Mouse (Mus musculus) heart, embryonic 11.5 days (tissue): ENCODE data around the gene AA986860. TPM values are rescaled to one million over a fixed set of nuclear protein-coding genes. Genes with fewer than 3 reads are reported as not detected.

ENCODE experiments used
- ATAC-seq: fragments of 200-750 bp; cut with Nextera tagmentation; replicated peaks from 2 replicates; pipeline ENCODE4 v1.8.0; 2017; ENCODE audit warnings: moderate library complexity; ENCODE audit not compliant: insufficient number of reproducible peaks, low FRiP score, low TSS enrichment
- H3K27ac ChIP-seq: fragments of 300-500 bp; sonication (generic); 2 replicates; pipeline ENCODE4 v1.5.1; 2014; ENCODE audit warnings: mild to moderate bottlenecking, low read depth, low read length
- H3K27me3 ChIP-seq: fragments of 300-500 bp; sonication (generic); 2 replicates; pipeline ENCODE4 v1.6.1; 2014; ENCODE audit warnings: mild to moderate bottlenecking, low read length, mixed read lengths; ENCODE audit not compliant: control insufficient read depth, insufficient read depth
- H3K36me3 ChIP-seq: fragments of 300-500 bp; sonication (generic); 2 replicates; pipeline ENCODE4 v1.6.1; 2014; ENCODE audit warnings: mild to moderate bottlenecking, low read length, moderate library complexity, mixed read lengths; ENCODE audit not compliant: control insufficient read depth, insufficient read depth
- H3K4me1 ChIP-seq: fragments of 300-500 bp; sonication (generic); 2 replicates; pipeline ENCODE4 v1.6.1; 2014; ENCODE audit warnings: low read length; ENCODE audit not compliant: control insufficient read depth, insufficient read depth
- H3K4me2 ChIP-seq: fragments of 300-500 bp; sonication (generic); 2 replicates; pipeline ENCODE4 v1.6.1; 2014; ENCODE audit warnings: mild to moderate bottlenecking, moderate library complexity
- H3K4me3 ChIP-seq: fragments of 300-500 bp; sonication (generic); 2 replicates; pipeline ENCODE4 v1.5.1; 2014; ENCODE audit warnings: low read depth, low read length
- H3K9ac ChIP-seq: fragments of 300-500 bp; sonication (generic); 2 replicates; pipeline ENCODE4 v1.6.1; 2014; ENCODE audit warnings: mild to moderate bottlenecking, low read depth, low read length, moderate library complexity
- H3K9me3 ChIP-seq: fragments of 300-500 bp; sonication (generic); replicated peaks from 2 replicates; pipeline ENCODE4 v1.6.1; 2016; ENCODE audit warnings: low read length; ENCODE audit not compliant: control insufficient read depth
- WGBS: fragments of 180-500 bp; shearing (Covaris S2); extraction: QIAGEN DNeasy Blood & Tissue Kit; methylation state at CpG from one replicate; pipeline ENCODE4 v1.1.7; 2014; ENCODE audit not compliant: insufficient replicate concordance; 5-methylcytosine and 5-hydroxymethylcytosine counted together
- polyA plus RNA-seq: library from polyadenylated mRNA; unstranded; fragments of >200 nt; fragmentation: Nextera tagmentation; extraction: Ambion mirVana; gene quantifications from 2 replicates; pipeline ENCODE4 v1.2.1, GENCODE M21; 2014

The AA986860 gene
- polyA plus RNA-seq, 1 experiment from 2014 or later, result 1.2 TPM

- Histone ChIP-seq H3K9ac (no peak overlapping the region), H3K4me2 (peak overlapping the region; percentile 52), H3K27me3 (no peaks in the 10 kb centered on the region), H3K4me3 (no peak overlapping the region), H3K4me1 (peaks cover 17% of the 10 kb centered on the region), H3K36me3 (no peaks in the 10 kb centered on the region), H3K9me3 (no peaks in the 10 kb centered on the region), H3K27ac (no peak overlapping the region)
- WGBS, result 67% methylated on average over 3 of the region's 3 CpGs
- no peak for ATAC-seq
These were observed 7.9 kb downstream of the AA986860 start for GRCm38 (mm10) chr1:130739636-130740035.

- H3K4me3 ChIP-seq, result peak overlapping the region; percentile 16
- H3K27me3 ChIP-seq, result no peaks in the 10 kb centered on the region
- peak overlapping the region; percentile 72 for H3K9ac ChIP-seq
- 57% methylated on average over 4 of the region's 4 CpGs for WGBS
- peak overlapping the region; percentile 52 for H3K4me2 ChIP-seq
- peaks cover 17% of the 10 kb centered on the region for H3K4me1 ChIP-seq
- H3K27ac ChIP-seq, result peak overlapping the region; percentile 91
- H3K9me3 ChIP-seq, result no peaks in the 10 kb centered on the region
- no peaks in the 10 kb centered on the region for H3K36me3 ChIP-seq
- ATAC-seq, result no peak
These were observed 8.5 kb downstream of the AA986860 start for GRCm38 (mm10) chr1:130740227-130740648.

- H3K4me3 ChIP-seq, result peak overlapping the region; percentile 16
- peak overlapping the region; percentile 91 for H3K27ac ChIP-seq
- H3K27me3 ChIP-seq, result no peaks in the 10 kb centered on the region
- WGBS, result 33% methylated on average over 15 of the region's 15 CpGs
- ATAC-seq, result peak; percentile 96
- no peaks in the 10 kb centered on the region for H3K36me3 ChIP-seq
- H3K4me1 ChIP-seq, result peaks cover 17% of the 10 kb centered on the region
- peak overlapping the region; percentile 52 for H3K4me2 ChIP-seq
- H3K9ac ChIP-seq, result peak overlapping the region; percentile 72
- H3K9me3 ChIP-seq, result no peaks in the 10 kb centered on the region
These were observed 9.3 kb downstream of the AA986860 start for GRCm38 (mm10) chr1:130740781-130741720.

- Histone ChIP-seq H3K36me3 (no peaks in the 10 kb centered on the region), H3K9me3 (no peaks in the 10 kb centered on the region), H3K4me2 (no peak overlapping the region), H3K27ac (peak overlapping the region; percentile 91), H3K4me1 (peaks cover 16% of the 10 kb centered on the region), H3K9ac (no peak overlapping the region), H3K4me3 (no peak overlapping the region), H3K27me3 (no peaks in the 10 kb centered on the region)
- 80% methylated on average over 7 of the region's 7 CpGs for WGBS
- ATAC-seq, result no peak
These were observed 10.4 kb downstream of the AA986860 start for GRCm38 (mm10) chr1:130742201-130742600.

GRCm38 (mm10) chr1:130743775-130744174 is 12.0 kb downstream of the AA986860 start:
- no peak for ATAC-seq
- no peak overlapping the region for H3K4me2 ChIP-seq
- H3K27ac ChIP-seq, result peak overlapping the region; percentile 29; the same call in 1 of the 2 replicates

GRCm38 (mm10) chr1:130744217-130744616 is 12.4 kb downstream of the AA986860 start:
- Histone ChIP-seq H3K9me3 (no peaks in the 10 kb centered on the region), H3K27ac (0 out of 2 replicates have a peak overlapping the region, but pooled peaks have one; percentile 1), H3K36me3 (no peaks in the 10 kb centered on the region), H3K4me1 (peaks cover 15% of the 10 kb centered on the region), H3K9ac (no peak overlapping the region), H3K4me3 (no peak overlapping the region), H3K27me3 (no peaks in the 10 kb centered on the region), H3K4me2 (no peak overlapping the region)
- ATAC-seq, result no peak
- WGBS, result 54% methylated on average over 2 of the region's 2 CpGs

More at GRCm38 (mm10) chr1:130743775-130744174, 12.0 kb downstream of the AA986860 start:
- no peaks in the 10 kb centered on the region for H3K9me3 ChIP-seq
- H3K27me3 ChIP-seq, result no peaks in the 10 kb centered on the region
- peaks cover 15% of the 10 kb centered on the region for H3K4me1 ChIP-seq
- no peaks in the 10 kb centered on the region for H3K36me3 ChIP-seq
- WGBS, result 61% methylated on average over 1 of the region's 1 CpGs
- H3K4me3 ChIP-seq, result no peak overlapping the region
- no peak overlapping the region for H3K9ac ChIP-seq

- Histone ChIP-seq H3K27me3 (no peaks in the 10 kb centered on the region), H3K4me3 (no peak overlapping the region), H3K36me3 (no peaks in the 10 kb centered on the region), H3K4me1 (peaks cover 15% of the 10 kb centered on the region), H3K4me2 (no peak overlapping the region), H3K9me3 (no peaks in the 10 kb centered on the region), H3K9ac (no peak overlapping the region), H3K27ac (no peak overlapping the region)
- no peak for ATAC-seq
- WGBS, result 87% methylated on average over 5 of the region's 5 CpGs
These were observed 13.2 kb downstream of the AA986860 start for GRCm38 (mm10) chr1:130744961-130745360.

GRCm38 (mm10) chr1:130745591-130745990 is 13.8 kb downstream of the AA986860 start:
- H3K4me1 ChIP-seq, result peaks cover 14% of the 10 kb centered on the region
- no peak overlapping the region for H3K4me3 ChIP-seq
- WGBS, result 93% methylated on average over 3 of the region's 3 CpGs
- no peaks in the 10 kb centered on the region for H3K9me3 ChIP-seq
- no peak overlapping the region for H3K9ac ChIP-seq
- no peak for ATAC-seq
- H3K27me3 ChIP-seq, result no peaks in the 10 kb centered on the region
- H3K27ac ChIP-seq, result no peak overlapping the region
- H3K4me2 ChIP-seq, result no peak overlapping the region
- no peaks in the 10 kb centered on the region for H3K36me3 ChIP-seq
